Mouse (Mus musculus) inflammation-experienced regulatory T-cells, adult 6 months (primary cell): ENCODE results near the gene Clec10a. TPM values are rescaled to one million over a fixed set of nuclear protein-coding genes. Genes with fewer than 3 reads are reported as not detected.
"Not testable (repeated sequence)": the region's sequence is repeated elsewhere in the genome, so short reads cannot be mapped to it uniquely, and the experiment has no call there.

Experiments
- ATAC-seq: one replicate; pipeline ENCODE4 v1.8.0; 2017
- polyA plus RNA-seq, 3 experiments: library from polyadenylated mRNA; unstranded; fragments of 100-300 nt; shearing (Covaris generic); gene quantifications; one replicate each; pipeline ENCODE4 v1.2.1; 2017

Clec10a gene
- under 1 TPM in 1 of 3 experiments, not detected in 2; 0.67 TPM for polyA plus RNA-seq

DNA sequence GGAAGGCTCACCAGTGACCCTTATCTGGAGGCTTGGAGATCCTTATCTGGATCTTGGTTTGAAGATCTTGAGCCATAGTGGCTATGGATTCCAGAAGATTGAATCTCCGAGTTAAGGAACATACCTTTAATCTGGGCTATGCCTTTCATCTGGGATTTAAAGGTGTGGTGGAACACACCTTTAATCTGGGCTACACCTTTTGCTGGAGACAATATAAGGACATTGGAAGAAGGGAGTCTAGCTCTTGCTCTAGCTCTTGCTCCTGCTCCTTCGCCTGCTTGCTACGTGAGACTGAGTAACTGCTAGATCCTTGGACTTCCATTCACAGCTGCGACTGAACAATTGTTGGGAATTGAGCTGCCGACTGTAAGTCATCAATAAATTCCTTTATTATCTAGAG lies at the start of gene Clec10a:
Gene Clec10a (plus strand): TSS at position 301 of the 400 bp plus-strand sequence.
- not testable (repeated sequence) for ATAC-seq

DNA sequence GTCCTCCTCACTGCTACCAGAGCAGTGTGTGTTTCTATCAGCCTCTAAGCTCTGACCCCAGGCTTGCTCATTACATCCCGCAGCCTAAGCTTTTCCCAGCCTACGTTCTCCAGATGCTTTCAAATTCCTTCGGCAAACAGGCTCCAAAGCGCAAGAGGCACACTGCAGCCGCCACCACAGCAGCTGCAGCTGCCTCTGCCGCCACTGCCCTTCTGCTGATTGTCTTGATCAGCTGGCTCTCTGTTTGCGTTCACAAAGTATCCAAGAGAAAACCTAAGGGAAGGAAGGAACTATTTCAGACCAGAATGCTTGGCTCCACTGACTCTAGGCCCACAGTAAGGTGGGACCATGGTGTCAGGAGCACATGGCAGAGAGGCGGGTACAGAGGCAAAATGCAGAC lies 48.9 kb upstream of the Clec10a start:
- no peak for ATAC-seq

DNA sequence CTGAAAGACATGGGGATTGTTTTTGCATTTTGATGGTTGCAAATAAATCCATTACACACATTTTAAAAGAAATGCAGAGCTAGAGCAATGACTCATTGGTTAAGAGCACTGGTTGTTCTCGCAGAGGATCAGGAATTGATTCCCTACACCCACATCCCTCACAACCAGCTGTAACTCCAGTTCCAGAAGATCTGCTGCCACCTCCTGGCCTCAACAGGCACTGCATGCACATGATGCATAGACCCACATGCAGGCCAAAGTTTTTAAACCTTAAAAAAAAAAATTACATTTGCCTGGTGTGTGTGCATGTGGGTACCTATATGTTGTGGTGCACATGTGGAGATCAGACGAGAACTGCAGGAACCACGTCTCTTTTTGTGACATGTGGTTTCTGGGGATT lies 45.9 kb upstream of the Clec10a start:
- no peak for ATAC-seq

DNA sequence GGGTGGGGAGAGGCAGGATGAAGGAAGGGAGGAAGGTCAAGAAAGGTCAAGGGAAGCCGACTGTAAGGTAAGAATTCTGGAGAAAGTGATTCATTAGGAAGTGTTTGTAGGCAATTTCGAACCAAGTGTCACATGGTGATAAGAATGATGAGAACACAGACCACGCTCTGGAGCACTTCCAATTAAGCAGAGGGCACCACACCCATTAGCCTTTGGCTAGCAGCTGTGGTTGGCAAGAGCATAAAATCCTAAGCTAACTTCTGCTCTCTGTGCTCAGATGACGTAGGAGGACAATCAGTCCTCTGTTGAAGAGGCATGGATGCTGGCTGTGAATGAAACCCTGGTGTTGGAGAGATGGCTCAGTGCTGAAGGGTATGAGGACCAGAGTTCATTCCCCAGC lies 41.4 kb upstream of the Clec10a start:
- no peak for ATAC-seq

DNA sequence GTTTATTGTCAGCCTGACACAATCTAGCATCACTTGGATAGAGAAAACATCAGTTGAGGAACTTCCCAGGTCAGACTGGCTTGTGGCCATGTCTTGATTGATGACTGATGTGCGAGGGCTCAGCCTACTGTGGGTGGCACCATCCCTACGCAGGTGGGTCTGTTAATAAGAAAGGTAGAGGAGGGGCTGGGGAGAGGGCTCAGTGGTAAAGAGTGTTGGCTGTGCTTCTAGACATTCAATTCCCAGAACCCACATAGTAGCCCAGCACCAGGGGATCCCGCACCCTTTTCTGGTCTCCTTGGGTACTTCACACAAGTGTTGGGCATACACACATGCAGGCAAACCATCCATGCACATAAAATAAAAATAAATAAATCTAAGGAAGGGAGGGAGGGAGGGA lies 40.1 kb upstream of the Clec10a start:
- no peak for ATAC-seq

DNA sequence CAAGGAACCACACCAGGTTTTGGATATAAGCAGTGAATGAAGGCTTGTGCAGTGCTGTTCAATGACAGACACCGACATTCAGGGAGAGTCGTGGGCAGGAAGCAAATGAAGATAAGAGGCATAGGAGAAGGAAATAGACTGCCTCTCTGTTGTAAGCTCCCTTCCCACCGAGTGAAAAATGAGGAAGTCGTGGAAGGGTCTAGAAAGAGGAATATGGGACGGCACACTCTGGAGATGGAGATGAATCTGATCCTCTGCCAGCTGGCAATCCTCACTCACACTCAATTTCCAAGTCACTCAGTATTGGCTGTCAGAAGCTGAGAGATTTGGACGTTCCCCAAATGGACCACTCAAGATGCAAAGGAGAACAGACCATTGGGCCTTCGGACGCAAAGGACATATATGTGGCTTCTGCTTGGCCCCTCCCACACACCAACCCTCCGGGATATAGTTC lies 26.0 kb upstream of the Clec10a start, which contains the start of gene Mgl2:
Gene Mgl2 (plus strand): TSS at position 404 of the 454 bp plus-strand sequence.
- no peak for ATAC-seq

DNA sequence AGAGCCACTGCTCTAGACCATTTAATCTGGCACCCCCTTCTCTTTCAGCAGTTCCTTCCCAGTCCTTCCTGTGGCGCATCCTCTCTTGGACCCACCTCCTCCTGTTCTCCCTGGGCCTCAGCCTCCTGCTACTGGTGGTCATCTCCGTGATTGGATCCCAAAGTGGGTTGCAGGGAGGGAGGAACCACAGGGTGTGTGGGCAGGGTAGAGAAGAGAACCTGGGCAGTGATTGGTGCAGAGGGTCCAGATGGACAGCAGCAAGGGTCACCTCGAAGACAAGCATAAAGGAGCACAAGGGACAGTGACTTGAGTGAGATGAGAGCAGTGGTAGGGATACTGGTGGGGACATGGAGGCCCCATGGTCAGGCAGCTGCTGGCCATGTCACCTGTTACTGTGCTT lies 21.0 kb upstream of the Clec10a start:
- ATAC-seq, result not testable (repeated sequence)

DNA sequence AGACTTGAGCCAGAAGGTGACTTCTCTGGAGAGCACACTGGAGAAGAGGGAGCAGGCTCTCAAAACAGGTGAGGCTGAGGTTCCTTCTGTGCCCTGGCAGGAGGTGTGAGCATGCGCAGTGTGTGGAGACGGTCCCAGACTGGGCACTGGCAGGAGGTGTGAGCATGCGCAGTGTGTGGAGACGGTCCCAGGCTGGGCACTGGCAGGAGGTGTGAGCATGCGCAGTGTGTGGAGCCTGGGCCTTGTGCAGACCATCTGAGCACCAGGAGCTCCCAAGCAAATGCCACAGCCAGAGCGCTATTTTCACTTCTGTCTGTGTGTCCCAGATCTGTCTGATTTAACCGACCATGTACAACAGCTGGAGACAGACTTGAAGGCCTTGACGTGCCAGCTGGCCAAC lies 20.1 kb upstream of the Clec10a start:
- not testable (repeated sequence) for ATAC-seq

DNA sequence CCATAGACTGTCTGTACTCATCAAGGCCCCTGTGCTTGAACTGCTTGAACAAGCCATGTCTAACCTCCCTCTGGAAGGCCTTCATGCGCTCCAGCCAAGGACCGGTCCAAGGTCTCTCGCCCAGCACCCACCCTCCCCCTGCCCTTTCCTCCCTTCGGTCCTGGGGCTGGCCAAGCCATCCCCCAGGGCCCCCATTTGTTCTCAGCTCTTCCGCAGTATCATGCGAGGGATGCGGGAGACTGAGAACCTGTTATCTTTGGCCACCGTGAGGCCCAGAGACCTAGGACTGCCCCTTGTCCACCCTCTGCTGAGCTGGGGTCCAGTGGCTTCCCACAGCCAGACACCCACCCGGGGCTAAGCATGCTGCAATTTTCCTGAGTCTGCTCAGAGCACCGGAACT lies 16.8 kb upstream of the Clec10a start:
- no peak for ATAC-seq

DNA sequence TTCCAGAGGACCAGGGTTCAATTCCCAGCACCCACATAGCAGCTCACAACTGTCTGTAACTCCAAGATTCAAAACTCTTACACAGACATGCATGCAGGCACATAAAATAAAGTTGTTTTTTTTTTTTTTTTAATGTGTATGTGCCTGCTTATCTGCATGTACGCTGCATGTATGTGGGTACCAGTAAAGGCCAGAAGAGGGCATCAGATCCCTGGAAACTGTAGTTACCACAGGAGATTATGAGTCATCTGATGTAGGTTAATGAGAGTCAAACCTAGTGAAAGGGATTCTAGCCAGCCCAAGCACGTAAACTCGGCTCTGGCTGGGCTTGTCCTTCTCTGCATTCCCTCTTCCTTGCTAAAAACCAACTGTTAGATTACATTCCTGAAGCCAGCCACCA lies 4.9 kb upstream of the Clec10a start:
- ATAC-seq, result no peak

DNA sequence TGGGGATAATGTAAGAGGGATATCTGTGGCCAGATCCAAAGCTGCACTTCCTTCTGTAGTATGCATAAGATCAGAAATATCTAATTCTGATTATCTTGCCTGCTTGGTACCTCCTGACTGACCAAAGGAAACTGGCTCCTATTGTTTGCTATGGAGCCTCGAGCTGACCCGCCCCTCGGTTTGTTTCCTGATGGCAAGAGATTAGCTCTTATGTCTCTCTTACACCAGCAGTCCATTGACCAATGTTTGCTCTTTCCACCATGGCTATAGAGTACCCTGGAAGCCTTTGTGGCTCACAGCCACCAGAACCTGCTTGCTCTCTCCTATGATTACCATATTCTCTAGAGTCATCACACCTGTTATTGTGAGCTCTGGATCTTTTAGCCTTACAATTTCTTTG lies 6.3 kb downstream of the Clec10a start:
- no peak for ATAC-seq

DNA sequence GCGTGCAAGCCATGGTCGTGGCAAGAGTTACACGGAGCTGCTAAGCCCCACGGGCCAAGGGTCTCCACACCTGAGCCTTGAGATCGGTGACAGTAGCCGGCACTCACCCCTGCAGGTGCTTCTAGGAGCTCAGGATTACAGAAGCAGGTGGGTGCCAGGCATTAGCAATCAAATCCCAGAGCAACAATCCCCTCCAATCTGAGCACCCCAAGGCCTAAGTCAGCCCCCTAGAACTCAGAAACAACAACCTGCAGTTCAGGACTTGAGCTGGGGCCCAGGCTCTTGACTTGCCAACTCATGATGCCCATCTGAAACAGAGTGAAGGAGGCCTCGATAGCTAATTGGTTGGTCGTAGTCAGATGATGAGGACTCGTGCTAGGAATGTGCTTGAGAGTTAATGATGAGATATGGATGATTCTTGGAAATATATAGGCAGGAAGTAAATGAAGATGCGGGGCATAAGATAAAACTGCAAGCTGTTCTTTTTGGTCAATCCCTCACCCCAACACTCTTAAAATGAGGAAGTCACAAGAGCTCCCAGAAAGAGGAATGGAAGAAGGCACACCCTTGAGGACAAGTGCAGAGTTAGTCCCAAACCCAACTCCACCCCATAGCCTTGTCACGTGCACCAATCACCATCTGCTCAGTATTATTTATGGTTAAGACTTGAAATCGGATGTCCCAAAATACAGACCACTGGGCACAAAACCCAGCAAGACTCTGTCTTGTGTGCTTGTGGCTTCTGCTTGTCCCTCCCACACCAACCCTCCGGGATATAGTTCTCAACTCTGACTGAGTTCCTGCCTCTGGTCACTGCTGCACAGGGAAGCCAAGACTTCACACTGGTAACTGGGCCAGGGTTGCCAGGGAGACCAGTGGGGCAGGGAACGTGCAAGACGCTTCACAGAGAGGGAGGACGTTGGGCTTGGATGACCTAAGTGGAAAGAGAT lies 10.2 kb downstream of the Clec10a start:
- ATAC-seq, result no peak

DNA sequence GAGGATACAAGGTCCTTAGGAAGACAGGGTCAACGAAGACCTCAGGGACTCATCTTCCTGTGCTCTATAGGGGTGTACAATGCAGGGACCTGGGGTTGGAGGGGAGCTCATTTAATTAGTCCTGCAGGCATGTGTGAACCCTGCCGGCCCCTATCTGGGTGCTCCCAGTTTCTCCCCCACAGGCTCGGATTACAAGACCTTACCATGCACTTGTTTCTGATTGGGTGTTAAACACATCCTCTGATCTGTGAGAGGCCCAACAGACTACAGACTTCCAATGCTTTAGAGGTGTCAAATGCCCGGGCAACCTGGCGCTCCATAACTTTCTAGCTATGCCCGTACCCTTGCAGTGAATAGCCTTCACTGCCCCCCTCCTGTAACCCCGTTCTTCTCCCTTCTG lies 12.1 kb downstream of the Clec10a start:
- ATAC-seq, result no peak

DNA sequence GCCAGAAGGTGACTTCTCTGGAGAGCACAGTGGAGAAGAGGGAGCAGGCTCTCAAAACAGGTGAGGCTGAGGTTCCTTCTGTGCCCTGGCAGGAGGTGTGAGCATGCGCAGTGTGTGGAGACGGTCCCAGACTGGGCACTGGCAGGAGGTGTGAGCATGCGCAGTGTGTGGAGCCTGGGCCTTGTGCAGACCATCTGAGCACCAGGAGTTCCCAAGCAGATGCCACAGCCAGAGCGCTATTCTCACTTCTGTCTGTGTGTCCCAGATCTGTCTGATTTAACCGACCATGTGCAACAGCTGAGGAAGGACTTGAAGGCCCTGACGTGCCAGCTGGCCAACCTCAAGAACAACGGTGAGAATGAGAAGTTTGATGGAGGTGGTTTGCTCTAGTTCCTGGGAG lies 13.5 kb downstream of the Clec10a start:
- not testable (repeated sequence) for ATAC-seq

DNA sequence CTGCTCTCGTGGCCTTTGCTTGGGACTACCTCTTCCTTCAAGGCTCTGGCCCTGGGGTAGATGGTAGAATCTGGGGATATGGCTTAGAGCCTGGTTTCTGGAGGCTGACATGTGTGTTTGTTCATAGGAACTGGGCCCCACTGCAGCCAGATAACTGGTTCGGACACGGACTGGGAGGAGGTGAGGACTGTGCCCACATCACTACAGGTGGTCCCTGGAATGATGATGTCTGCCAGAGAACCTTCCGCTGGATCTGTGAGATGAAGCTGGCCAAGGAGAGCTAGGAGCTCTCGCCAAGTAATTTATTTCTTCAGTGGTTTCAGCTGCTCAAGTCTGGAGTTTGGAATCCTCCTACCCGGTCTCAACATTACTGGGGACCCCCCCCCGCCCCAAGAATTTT lies 14.3 kb downstream of the Clec10a start:
- ATAC-seq, result no peak

DNA sequence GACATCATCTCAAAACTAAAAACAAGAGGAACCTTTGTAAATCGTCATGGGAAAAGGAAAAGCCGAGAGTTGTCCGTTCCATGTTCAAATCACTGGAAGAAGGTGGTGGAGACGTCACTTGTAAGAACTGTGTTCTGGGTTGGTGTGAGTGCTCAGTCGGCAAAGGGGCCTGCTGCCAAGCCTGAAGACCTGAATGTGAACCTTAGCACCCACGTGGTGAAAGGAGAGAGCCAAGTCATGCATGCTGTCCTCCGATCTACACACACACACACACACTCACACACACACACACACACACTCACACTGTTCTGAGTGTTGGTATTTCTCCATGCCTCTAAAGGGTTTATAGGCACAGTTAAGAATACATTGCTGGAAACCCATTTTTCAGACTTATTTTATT lies 15.2 kb downstream of the Clec10a start:
- ATAC-seq, result no peak

DNA sequence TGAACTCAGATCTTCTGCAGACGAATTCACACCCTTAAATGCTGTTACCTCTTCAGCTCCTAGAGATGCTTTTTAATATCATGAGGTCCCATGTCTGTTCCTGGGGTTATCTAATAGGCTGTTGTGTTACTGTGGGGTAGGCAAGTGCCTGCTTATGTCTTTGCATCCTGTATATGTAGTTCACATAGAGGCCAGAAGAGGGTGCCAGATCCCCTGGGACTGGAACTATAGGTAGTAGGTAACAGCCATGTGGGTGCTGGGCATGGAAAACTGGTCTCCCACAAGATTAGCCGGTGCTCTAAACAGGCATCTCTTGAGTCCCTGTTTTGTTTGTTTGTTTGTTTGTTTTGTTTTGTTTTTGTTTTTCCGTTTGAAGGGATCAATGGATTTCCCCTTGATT lies 15.8 kb downstream of the Clec10a start:
- no peak for ATAC-seq

DNA sequence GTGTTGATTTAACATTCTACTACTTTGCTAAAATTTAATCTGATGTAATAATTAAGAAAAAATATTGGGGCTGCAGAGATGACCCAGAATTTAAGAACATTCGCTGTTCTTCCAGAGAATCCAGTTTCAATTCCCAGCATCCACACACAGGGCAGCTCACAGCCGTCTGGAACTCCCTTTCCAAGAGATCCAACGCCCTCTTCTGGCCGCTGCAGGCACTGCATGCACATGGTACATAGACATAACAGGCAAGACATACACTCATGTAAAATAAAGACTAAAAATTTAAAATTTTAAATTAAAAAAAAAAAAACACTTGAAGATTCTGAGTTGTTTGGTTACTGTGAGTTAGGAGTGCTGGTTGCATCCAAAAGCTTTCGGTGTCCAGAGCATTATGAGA lies 16.3 kb downstream of the Clec10a start:
- no peak for ATAC-seq

DNA sequence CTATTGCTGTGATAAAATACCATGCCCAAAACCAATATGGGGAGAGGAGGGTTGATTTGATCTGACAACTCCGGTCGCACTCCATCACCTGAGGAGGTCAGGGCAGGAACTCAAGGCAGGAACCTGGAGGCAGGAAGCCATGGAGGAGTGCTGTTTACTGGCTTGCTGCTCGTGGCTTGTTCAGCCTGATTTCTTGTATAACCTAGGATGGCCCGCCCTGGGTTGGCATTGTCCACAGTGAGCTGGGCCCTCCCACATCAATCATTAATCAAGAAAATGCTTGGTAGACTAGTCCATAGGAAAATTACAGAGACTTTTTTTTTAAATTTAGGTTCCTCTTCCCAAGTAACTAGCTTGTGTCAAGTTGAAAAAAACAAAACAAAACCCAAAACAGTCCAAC lies 18.5 kb downstream of the Clec10a start:
- no peak for ATAC-seq

DNA sequence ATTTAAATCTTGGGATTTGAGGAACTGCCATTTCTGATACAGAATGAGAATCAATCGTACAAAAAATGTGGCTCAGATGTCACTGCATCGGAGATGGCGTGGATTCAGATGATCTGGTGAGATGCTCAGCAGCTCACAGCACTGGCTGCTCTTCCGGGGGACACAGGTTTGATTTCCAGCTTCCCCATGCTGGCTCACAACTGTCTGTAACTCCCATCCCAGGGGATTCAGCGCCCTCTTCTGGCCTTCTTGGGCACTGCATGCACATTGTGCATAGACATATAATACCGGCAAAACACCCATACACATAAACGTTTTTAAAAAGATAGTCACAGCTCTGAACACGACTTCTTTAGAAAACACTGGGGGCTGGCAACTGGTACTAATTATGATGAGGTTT lies 21.6 kb downstream of the Clec10a start:
- ATAC-seq, result no peak

DNA sequence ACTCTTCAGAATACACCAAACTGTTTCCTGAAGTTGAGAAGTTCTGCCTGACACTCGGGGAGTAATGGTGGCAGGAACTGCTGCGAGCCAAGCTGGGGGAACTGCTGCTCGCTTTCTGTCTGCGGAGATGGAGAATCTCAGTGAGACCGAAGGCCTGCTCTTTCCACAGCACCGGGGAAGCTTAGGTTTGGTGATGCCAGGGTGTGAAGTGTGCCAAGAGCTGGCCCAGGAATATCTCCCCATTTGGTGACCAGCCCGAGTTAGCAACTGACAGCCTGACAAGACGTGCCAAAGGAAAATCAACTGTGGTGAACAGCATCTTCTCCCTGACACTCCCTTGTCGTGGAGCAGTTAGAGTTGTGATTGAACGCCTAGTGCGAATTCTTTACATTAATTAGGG lies 22.3 kb downstream of the Clec10a start:
- no peak for ATAC-seq

DNA sequence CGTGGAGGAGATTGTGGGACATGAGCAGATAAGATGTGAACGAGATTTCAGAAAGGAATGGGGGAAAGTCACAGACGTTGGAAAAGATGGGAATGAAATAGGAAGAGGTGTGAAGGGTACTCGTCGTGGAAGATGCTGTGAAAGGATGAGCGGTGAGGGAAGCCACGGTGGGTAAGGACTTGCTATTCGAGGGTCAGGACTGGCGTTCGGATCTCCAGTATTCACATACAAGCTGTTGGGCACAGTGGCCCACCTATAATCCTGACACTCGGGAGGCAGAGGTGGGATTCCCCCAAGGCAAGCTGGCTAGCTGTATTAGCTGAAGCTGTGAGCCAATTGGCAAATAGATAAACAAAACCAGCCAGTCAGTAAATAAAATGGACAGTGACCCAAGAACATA lies 22.8 kb downstream of the Clec10a start:
- ATAC-seq, result no peak

DNA sequence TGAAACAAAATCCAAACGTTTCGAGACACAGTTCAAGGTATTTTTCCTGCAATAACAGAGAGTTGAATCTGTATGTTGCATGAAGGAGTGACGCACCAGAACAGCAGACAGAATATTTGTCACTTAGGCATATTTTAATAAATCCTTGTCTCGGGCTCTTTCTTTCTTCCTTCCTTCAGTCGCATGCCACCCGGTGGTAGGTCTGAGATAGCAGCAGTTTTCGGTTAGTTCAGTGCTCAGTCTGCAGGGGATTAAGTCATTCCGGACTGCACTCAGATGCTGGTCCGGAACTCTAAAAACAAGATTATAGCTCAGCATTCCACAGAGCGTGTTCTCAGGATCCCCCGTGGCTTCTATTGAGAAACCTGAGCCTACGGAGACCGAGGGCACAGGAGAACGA lies 23.4 kb downstream of the Clec10a start:
- no peak for ATAC-seq

DNA sequence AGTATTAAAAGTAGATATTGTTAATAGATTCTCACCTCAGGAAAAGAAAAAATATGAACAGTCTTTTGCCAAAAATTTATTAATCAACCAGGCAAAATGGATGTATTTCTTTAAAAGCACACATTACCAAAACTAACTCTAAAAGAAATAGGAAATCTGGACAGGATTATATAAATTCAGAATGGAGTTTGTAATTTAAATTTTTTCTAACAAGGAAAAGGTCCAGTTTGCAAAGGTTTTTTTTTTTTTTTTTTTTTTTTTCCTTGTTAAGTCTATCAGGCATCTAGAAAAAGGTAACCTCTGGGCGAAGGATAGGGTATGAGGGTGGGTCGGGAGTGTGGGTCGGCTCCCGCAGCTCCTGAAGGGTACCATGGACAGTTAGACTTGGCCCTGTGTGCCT lies 24.5 kb downstream of the Clec10a start:
- ATAC-seq, result no peak

DNA sequence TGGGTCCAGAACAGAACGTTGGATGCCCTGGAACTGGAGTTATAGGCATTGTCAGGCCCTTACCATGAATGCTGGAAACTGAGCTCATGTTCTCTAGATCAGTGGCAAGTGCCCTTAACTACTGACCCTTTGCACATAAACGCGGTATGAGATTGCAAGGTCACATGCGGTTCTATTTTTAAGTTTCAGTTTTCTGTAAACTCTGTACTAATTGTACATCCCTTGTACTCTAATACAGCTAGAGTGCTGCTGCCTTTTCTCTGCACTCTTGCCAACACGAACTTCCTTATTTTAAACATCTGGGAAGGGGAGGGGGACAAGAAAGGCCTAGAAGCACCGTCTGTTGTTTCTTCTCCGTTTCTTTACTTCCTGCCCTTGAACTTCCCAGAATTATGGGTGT lies 29.1 kb downstream of the Clec10a start:
- no peak for ATAC-seq
